Mouse (Mus musculus): Measurements from ENCODE around the gene Dctn2. TPM values are rescaled to one million over a fixed set of nuclear protein-coding genes. Genes with fewer than 3 reads are reported as not detected.

Gene Dctn2
- polyA plus RNA-seq (2015; fragmentation: Nextera tagmentation; extraction: Ambion mirVana) = 69.5 and 75.7 TPM in 2 replicates

DNA sequence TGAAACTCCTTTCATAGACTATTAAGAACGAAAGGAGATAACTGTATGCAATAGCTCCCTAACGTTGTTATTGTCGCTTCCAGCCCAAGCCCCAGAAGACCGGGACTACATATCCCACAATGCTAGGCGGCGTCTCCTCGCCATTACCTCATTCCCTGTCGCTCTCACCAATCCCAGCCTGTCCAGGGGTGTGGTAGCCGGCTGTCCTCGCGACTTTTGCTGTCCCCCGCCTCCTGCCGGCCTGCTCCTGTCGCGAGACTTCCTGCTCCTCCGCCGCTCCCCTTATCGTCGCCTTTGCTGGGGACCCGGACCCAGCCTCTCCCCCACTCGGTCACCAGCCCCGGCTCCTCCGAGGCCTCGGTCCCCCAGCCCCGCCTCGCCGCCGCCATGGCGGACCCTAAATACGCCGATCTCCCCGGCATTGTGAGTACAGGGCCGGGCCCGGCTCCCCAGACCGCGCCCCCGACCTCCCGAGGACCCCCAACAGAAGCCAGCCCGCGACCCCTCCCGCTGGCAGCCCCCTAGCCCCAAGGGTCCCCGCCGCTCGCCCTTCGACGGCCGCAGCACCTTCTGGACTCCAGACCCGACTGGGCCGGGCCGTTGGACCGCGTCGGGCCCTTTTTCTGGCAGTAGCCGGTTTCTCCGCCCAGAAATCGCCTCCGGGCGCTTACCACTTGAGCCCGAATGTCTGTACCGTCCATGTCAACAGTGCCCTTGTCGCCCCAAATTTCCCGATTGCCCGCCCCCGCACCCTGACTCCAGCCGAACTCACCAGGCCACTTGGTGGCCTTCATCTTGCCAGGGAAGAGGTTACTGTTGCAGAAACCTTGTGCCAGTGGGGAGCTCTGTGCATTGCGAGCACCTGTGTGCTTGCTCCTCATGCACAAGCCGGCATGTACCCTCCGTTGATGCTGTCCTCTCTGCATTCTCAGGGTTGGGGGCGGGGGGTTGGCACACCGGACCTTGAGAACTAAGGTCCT lies at the start of gene Dctn2:
Gene Dctn2 (plus strand): TSS at position 257 of the 980 bp plus-strand sequence.
- peaks cover 53% of the 10 kb centered on the region for H3K4me1 ChIP-seq (replicated peaks)
- H3K9ac ChIP-seq = peak within 1 kb of the TSS; percentile 100
- H3K36me3 ChIP-seq (replicated peaks) = peaks cover 35% of the 10 kb centered on the region
- peak within 1 kb of the TSS; percentile 96 for H3K27ac ChIP-seq (replicated peaks)
- WGBS (ENCODE audit: insufficient replicate concordance) = under 1% methylated on average over 70 of the region's 70 CpGs
- H3K4me2 ChIP-seq = peak within 1 kb of the TSS; percentile 94
- peak within 1 kb of the TSS; percentile 98 for H3K4me3 ChIP-seq (replicated peaks)
- peaks cover 36% of the 10 kb centered on the region for H3K27me3 ChIP-seq
- ATAC-seq (ENCODE audit: insufficient read depth) = peak; percentile 98
- no peaks in the 10 kb centered on the region for H3K9me3 ChIP-seq (replicated peaks)

DNA sequence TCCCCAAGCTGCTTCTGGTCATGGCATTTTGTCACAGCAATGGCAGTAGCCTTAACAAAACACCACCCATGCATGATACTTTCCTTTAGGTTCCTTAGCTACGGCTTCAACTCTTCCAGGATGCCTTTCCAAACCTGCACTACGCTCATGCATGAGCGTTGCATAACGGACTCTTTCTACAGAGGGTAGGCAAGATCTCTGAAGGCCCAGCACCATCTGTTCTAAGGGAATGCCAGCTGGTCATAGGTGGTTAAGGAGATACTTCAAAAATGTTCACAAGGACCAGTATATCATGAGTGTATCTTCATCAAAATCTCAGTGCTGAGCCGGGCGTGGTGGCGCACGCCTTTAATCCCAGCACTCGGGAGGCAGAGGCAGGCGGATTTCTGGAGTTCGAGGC lies 49.7 kb upstream of the Dctn2 start:
- Histone ChIP-seq H3K4me3 (replicated peaks) (no peak overlapping the region), H3K9me3 (replicated peaks) (no peaks in the 10 kb centered on the region), H3K4me1 (replicated peaks) (peaks cover 27% of the 10 kb centered on the region), H3K27me3 (no peaks in the 10 kb centered on the region), H3K4me2 (no peak overlapping the region), H3K36me3 (replicated peaks) (no peaks in the 10 kb centered on the region), H3K9ac (no peak overlapping the region), H3K27ac (replicated peaks) (no peak overlapping the region)
- 86% methylated on average over 11 of the region's 11 CpGs for whole genome bisulfite sequencing (ENCODE audit: insufficient replicate concordance)
- no peak for ATAC-seq (ENCODE audit: insufficient read depth)

DNA sequence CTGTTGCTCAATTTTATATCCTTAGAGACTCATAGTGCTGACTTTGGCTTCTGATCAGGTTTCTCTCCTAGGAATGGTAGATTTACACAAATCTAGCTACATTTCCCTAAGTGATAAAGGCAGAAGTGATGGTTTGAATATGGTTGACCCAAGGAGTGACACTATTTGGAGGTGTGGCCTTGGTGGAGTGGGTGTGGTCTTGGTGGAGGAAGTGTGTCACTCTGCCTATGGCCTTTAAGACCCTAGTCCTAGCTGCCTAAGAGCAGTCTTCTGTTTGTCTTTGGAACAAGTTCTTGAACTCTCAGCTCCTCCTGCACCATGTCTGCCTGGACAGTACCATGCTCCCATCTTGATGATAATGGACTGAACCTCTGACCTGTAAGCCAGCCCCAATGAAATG lies 49.0 kb upstream of the Dctn2 start:
- Histone ChIP-seq H3K4me2 (no peak overlapping the region), H3K9ac (no peak overlapping the region), H3K36me3 (replicated peaks) (no peaks in the 10 kb centered on the region), H3K27me3 (no peaks in the 10 kb centered on the region), H3K4me1 (replicated peaks) (peaks cover 24% of the 10 kb centered on the region), H3K27ac (replicated peaks) (no peak overlapping the region), H3K4me3 (replicated peaks) (no peak overlapping the region), H3K9me3 (replicated peaks) (no peaks in the 10 kb centered on the region)
- ATAC-seq (ENCODE audit: insufficient read depth) = no peak

DNA sequence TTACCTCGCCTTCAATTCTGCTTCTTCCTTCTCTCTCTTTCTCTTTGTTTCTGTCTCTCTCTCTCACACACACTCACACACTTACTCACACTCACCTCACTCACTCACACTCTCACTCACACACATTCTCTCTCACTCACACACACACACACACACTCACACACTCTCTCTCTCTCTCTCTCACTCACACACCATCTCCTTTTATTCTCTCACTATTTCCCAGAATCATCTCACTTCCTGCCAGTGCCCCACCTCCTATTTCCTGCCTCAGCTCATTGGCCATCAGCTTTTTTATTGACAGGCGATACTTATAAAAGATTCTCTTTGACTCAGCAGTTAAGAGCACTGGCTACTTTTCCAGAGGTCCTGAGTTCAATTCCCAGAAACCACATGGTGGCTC lies 47.8 kb upstream of the Dctn2 start:
- H3K4me1 ChIP-seq (replicated peaks) = peaks cover 17% of the 10 kb centered on the region
- H3K4me3 ChIP-seq (replicated peaks) = no peak overlapping the region
- H3K9ac ChIP-seq = no peak overlapping the region
- WGBS (ENCODE audit: insufficient replicate concordance) = 66% methylated on average over 2 of the region's 2 CpGs
- H3K4me2 ChIP-seq = no peak overlapping the region
- no peaks in the 10 kb centered on the region for H3K36me3 ChIP-seq (replicated peaks)
- no peak for ATAC-seq (ENCODE audit: insufficient read depth)
- no peak overlapping the region for H3K27ac ChIP-seq (replicated peaks)
- H3K9me3 ChIP-seq (replicated peaks) = no peaks in the 10 kb centered on the region
- H3K27me3 ChIP-seq = no peaks in the 10 kb centered on the region; the same call in 1 of the 2 replicates

DNA sequence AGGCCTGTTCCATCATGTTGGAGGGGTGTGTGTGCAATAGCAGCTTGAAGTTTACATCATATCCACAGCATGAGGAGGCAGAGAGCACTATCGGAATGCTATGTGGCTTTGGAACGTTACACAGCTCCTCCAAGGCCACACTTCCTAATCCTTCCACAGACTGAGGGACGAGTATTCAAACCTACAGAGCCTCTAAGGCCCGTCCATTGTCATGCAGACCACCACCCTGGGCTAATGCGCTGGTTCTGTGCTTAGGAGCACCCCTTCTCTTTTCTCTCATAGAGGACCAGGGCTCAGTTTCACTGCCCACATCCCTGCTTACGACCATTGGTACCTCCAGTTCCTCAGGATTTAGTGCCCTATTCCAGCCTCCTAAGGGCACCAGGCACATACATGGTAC lies 41.0 kb upstream of the Dctn2 start:
- peaks cover 38% of the 10 kb centered on the region for H3K27me3 ChIP-seq
- H3K27ac ChIP-seq (replicated peaks) = no peak overlapping the region
- WGBS (ENCODE audit: insufficient replicate concordance) = 52% methylated on average over 6 of the region's 6 CpGs

DNA sequence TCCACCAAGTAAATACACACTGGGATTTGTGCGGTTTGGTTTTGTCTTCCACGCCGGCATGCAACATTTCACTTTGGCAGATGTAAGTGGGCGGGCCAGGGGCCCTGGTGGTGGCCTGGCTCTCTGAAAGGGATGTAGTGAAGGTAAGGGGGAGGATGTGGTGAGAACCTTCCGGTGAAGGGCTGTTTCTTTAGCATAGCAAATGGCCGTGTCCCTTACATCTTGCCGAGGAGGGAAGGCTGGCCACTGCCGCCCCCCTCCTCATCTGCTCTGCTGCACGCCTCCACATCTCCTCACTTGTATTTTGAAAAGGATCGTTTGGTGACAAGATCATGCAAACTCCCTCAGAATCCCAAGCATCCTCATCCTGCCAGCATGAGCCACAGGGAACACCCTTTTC lies 40.4 kb upstream of the Dctn2 start:
- no peak overlapping the region for H3K4me2 ChIP-seq
- 20% methylated on average over 10 of the region's 10 CpGs for WGBS (ENCODE audit: insufficient replicate concordance)
- H3K4me1 ChIP-seq (replicated peaks) = peaks cover 28% of the 10 kb centered on the region
- no peaks in the 10 kb centered on the region for H3K36me3 ChIP-seq (replicated peaks)
- no peak overlapping the region for H3K27ac ChIP-seq (replicated peaks)
- H3K27me3 ChIP-seq = peaks cover 44% of the 10 kb centered on the region
- H3K9me3 ChIP-seq (replicated peaks) = no peaks in the 10 kb centered on the region
- ATAC-seq (ENCODE audit: insufficient read depth) = no peak
- no peak overlapping the region for H3K4me3 ChIP-seq (replicated peaks)
- no peak overlapping the region for H3K9ac ChIP-seq

More for the DNA sequence above, 41.0 kb upstream of the Dctn2 start:
- no peak overlapping the region for H3K4me3 ChIP-seq (replicated peaks)
- no peak overlapping the region for H3K9ac ChIP-seq
- H3K4me1 ChIP-seq (replicated peaks) = peaks cover 22% of the 10 kb centered on the region
- ATAC-seq (ENCODE audit: insufficient read depth) = no peak
- no peaks in the 10 kb centered on the region for H3K9me3 ChIP-seq (replicated peaks)
- H3K4me2 ChIP-seq = no peak overlapping the region
- H3K36me3 ChIP-seq (replicated peaks) = no peaks in the 10 kb centered on the region

DNA sequence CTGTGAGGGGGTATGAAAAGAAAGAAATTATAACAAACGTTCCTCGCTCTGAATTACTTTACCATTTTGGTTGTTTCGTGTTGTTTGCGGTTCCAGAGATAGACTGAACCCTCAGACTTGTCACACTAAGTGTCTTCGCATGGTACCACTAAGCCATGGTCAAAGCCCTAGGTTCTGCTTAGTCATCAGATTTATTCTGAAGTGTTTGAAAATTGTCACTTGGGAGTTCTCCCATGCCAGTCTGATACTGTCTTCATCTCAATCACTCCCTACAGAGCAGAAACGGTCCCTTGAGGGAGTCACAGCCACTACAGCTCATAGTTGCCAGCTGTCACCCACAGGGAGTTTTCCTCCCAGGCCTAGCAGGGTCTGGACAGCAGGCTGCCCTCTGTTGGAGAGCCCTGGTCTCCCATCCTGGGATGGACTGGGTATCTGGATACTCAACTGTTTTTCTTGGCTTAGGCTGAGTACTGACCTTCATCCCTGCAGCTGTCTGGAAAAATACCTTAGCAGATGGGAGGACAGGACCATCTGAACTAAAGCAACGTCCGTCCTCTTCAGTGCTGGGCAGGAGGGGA lies 39.8 kb upstream of the Dctn2 start:
- Histone ChIP-seq H3K9ac (no peak overlapping the region), H3K9me3 (replicated peaks) (no peaks in the 10 kb centered on the region), H3K36me3 (replicated peaks) (no peaks in the 10 kb centered on the region), H3K4me1 (replicated peaks) (peaks cover 31% of the 10 kb centered on the region), H3K4me3 (replicated peaks) (no peak overlapping the region), H3K27ac (replicated peaks) (no peak overlapping the region), H3K27me3 (peaks cover 45% of the 10 kb centered on the region), H3K4me2 (no peak overlapping the region)
- no peak for ATAC-seq (ENCODE audit: insufficient read depth)
- WGBS (ENCODE audit: insufficient replicate concordance) = 57% methylated on average over 8 of the region's 8 CpGs

DNA sequence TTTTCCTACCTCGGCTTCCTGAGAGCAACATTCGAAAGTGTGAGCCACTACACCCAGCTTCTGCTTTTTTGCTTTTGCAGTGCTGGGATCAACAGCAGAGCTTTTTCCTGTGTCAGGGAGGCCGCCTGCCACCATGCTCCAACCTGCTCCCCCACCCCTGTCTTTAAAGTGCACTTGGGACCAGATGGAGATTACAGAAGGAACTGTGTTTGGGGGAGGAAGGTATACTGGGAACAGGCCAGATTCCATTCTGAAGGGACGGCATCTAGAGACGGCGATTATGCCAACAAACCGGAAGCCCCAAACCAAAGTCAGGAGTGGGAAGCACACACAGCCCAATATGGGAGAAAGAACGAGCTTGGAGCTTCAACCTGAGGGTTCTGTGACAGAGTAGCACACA lies 39.0 kb upstream of the Dctn2 start:
- H3K27me3 ChIP-seq = peaks cover 48% of the 10 kb centered on the region
- ATAC-seq (ENCODE audit: insufficient read depth) = no peak
- no peak overlapping the region for H3K4me2 ChIP-seq
- H3K36me3 ChIP-seq (replicated peaks) = no peaks in the 10 kb centered on the region
- H3K27ac ChIP-seq (replicated peaks) = no peak overlapping the region
- H3K9me3 ChIP-seq (replicated peaks) = no peaks in the 10 kb centered on the region
- WGBS (ENCODE audit: insufficient replicate concordance) = 53% methylated on average over 8 of the region's 8 CpGs
- no peak overlapping the region for H3K9ac ChIP-seq
- no peak overlapping the region for H3K4me3 ChIP-seq (replicated peaks)
- peaks cover 35% of the 10 kb centered on the region for H3K4me1 ChIP-seq (replicated peaks)

DNA sequence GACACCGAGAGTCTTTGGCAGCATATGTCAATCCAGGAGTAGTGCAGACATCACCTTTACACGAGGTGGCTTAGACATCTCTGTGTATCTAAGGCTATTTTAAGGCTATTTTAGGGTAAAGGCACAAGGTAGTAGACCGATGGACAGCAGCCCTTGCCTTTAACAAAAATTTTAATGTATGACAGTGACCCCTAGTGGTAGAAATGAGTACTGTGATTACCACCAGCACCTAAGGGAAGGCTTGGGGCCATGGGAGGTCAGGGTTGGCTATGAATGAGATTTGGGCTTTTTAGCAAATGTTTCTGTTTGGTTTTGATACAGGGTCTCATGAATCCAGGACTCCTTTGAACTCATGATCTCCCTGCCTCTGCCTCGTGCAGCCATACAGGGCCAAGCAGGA lies 37.3 kb upstream of the Dctn2 start:
- peak; percentile 64; the same call in 1 of the 2 replicates for ATAC-seq (ENCODE audit: insufficient read depth)
- WGBS (ENCODE audit: insufficient replicate concordance) = 21% methylated on average over 4 of the region's 4 CpGs
- H3K27ac ChIP-seq (replicated peaks) = no peak overlapping the region
- peaks cover 48% of the 10 kb centered on the region for H3K27me3 ChIP-seq
- H3K9me3 ChIP-seq (replicated peaks) = no peaks in the 10 kb centered on the region
- H3K4me1 ChIP-seq (replicated peaks) = peaks cover 35% of the 10 kb centered on the region
- no peaks in the 10 kb centered on the region for H3K36me3 ChIP-seq (replicated peaks)
- no peak overlapping the region for H3K4me3 ChIP-seq (replicated peaks)
- H3K4me2 ChIP-seq = no peak overlapping the region
- H3K9ac ChIP-seq = no peak overlapping the region

DNA sequence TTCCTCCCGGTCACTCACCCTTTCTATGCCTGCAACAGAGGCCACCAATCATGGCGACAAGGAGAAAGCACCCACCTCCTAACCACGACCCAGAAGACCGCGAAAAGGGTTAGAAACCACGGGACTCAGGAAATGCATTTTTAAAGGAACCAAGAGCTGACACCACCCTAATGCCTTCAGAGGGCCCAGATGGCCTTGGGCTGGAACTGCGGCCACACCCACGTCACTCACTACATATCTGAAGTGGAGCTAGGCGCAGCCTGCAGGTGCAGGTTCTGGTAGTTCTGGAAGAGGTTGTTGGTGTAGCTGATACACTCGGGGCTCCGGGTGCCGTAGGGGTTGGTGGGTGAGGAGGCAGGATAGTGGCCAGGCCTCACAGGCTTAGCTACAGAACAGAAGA lies 35.5 kb upstream of the Dctn2 start:
- Histone ChIP-seq H3K9ac (no peak overlapping the region), H3K4me2 (no peak overlapping the region), H3K4me1 (replicated peaks) (peaks cover 34% of the 10 kb centered on the region), H3K9me3 (replicated peaks) (no peaks in the 10 kb centered on the region), H3K36me3 (replicated peaks) (no peaks in the 10 kb centered on the region), H3K27me3 (peaks cover 37% of the 10 kb centered on the region), H3K4me3 (replicated peaks) (no peak overlapping the region), H3K27ac (replicated peaks) (no peak overlapping the region)
- no peak for ATAC-seq (ENCODE audit: insufficient read depth)
- WGBS (ENCODE audit: insufficient replicate concordance) = 20% methylated on average over 12 of the region's 12 CpGs

DNA sequence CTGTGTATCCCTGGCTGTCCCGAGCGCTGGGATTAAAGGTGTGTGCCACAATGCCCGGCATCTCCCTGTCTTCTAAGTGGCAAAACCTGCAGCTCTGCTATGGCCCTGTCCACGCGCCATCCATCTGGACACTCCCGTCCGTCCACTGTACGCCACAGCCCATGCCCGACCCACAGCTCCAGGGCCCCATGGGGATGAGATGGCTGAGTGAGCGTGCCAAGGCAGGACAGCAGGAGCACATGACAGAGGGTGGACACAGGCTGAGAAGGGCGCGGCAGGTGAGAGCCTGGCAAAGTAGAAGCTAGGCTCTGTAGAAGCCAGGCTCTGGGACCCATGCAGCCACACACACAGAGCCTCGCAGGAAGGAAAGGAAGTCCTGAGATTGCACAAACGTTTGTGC lies 34.4 kb upstream of the Dctn2 start:
- Histone ChIP-seq H3K27me3 (peaks cover 40% of the 10 kb centered on the region), H3K9ac (no peak overlapping the region), H3K4me1 (replicated peaks) (peaks cover 27% of the 10 kb centered on the region), H3K9me3 (replicated peaks) (no peaks in the 10 kb centered on the region), H3K27ac (replicated peaks) (no peak overlapping the region), H3K36me3 (replicated peaks) (no peaks in the 10 kb centered on the region), H3K4me2 (no peak overlapping the region), H3K4me3 (replicated peaks) (no peak overlapping the region)
- ATAC-seq (ENCODE audit: insufficient read depth) = no peak
- 70% methylated on average over 14 of the region's 14 CpGs for WGBS (ENCODE audit: insufficient replicate concordance)
